Mouse (Mus musculus): ENCODE measurements around the gene Leng9.
A peak's percentile ranks its signal among the peaks of the same experiment; 100 is the strongest.
"Not testable (repeated sequence)": the region's sequence is repeated elsewhere in the genome, so short reads cannot be mapped to it uniquely, and the experiment has no call there.

Gene Leng9

DNA sequence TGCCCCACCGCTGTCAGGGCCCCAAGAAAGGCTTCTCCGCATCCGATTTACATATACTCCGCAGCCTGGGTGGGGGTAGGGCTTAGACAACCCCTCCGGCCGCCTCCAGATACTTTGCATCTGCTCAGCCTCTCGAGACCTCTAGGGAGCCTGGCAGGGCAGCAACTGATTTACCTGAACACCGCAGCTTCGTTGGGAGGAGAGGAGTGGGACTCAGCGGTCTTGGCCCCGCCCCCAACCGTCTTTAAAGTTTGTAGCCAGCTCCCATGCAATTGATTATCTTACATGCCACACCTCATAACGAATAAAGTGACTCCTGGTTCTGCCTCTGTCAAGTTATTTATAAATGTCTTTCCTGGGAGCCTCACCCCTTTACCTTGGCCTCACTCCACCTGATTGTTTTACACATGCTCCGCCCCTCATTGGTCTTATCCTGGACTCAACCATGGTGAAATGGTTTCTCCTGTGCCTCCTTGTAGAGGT, at the start of gene Leng9:
TSS of gene Leng9 (minus strand) at position 316 of the 483 bp plus-strand sequence.
- no peak for DNase-seq (ENCODE audit: low read depth, low spot score)

- DNase-seq (ENCODE audit: low read depth, low spot score) = no peak
These were observed 28.3 kb upstream of the Leng9 start for GRCm38 (mm10) chr7:4178438-4178837.

GRCm38 (mm10) chr7:4170193-4170938, 20.2 kb upstream of the Leng9 start:
- no peak for DNase-seq (ENCODE audit: low read depth, low spot score)

- no peak for DNase-seq (ENCODE audit: low read depth, low spot score)
These were observed 16.9 kb upstream of the Leng9 start for GRCm38 (mm10) chr7:4167098-4167497.

- no peak for DNase-seq (ENCODE audit: low read depth, low spot score)
These were observed 15.1 kb upstream of the Leng9 start for GRCm38 (mm10) chr7:4165286-4165685.

DNA sequence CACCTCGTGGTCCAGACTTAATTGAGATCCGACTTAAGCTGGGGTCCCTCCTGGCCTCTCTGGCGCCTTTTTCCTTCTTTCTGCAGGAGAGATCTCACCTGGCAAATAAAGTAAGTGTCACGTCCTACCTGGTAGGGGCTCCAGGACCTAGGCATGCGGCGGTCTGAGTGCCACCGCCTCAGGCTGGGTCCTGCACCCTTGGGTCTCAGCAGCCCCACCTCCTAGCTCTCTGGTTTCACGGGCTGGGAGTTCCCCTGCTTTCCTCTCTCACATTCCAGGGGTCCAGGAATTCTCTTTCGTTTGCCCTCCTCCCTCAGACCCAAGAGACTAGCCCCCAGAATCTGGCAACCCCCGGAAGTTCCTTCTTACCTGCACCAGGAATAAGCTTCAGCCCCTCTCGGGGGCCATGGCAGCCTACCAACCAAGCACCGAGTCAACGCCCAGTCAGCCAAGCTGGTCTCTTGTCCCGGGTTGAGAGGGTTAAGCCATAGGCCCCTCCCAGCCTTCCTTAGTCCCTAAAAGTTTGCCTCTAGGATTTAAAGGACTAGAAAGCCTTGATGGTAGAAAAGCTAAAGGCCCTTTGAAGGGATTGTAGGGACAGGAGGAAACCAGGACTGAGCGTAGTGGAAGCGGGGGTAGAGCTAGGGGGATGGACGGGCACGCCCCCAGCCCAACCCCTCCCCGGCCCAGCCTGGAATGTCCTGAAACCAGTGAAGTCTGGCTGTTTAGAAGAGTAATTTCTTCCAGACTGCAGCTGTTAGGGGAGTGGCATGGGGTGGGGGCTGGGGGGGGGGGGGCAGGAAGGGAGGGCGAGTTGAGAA, 14.1 kb upstream of the Leng9 start, which contains the start of gene Cdc42ep5:
TSS of gene Cdc42ep5 (minus strand) at position 771 of the 821 bp plus-strand sequence.
- no peak for DNase-seq (ENCODE audit: low read depth, low spot score)

GRCm38 (mm10) chr7:4163571-4164072, 13.4 kb upstream of the Leng9 start:
- no peak for DNase-seq (ENCODE audit: low read depth, low spot score)

GRCm38 (mm10) chr7:4161596-4161995, 11.4 kb upstream of the Leng9 start:
- DNase-seq (ENCODE audit: low read depth, low spot score) = not testable (repeated sequence)

DNA sequence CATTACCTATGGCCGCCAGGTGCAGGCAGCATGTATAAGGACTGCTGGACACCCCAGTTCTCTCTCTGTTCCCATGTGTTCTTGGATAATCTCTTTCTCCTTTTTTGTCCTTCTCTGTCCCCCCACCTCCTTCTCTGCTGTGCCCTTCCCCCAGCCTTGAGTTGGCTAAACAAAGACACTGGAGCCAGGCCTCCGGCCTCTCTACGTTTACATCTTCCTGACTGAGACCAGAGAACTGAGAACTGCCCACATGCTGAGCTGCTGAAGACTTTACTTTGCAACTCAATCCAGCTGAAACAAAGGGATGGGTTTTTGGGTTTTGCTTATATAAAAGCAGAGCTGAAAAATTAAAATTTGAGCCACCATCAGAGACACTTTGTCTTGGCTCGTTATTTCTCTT, 4.8 kb upstream of the Leng9 start:
- DNase-seq (ENCODE audit: low read depth, low spot score) = no peak

DNA sequence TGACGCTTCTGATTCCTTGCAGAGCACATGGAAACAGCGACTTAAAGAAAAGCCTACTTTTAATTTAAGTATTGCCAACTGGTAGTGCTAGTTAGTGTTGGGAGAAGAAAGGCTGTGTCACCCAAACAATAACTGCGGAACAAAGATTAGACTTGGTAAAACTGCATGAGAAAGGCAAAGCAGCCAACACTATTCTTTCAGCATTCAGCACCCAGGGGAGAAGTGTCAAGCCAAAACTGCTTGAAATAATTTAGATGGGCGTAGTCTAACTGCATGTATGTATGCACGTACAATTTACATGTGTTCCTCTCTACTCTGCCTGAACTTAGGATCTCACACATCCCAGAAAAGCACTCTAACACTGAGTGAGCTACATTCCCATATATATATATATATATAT, 4.2 kb upstream of the Leng9 start:
- no peak for DNase-seq (ENCODE audit: low read depth, low spot score)

DNA sequence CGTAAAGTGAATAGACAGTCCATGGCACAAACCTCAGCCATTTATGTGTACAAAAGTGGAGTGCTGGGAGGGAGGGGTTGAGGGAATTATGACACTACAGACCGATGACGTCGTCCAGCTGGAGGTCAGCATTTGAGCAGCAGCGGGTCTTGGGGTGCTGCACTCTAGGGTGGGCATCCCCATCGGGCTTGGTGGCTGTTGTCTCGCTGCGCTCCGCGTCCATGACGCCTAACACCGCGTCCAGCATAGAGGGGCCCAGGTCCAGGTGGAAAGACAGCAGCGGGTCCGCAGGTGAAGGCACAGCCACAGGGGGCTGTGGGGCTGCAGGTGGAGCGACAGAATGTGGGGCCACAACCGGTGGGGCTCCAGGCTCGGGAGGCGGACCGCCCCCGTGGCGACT, 1.1 kb upstream of the Leng9 start:
- DNase-seq (ENCODE audit: low read depth, low spot score) = no peak

GRCm38 (mm10) chr7:4150811-4151221, 642 bp upstream of the Leng9 start:
- peak; percentile 52 for DNase-seq (ENCODE audit: low read depth, low spot score)

- peak; percentile 90 for DNase-seq (ENCODE audit: low read depth, low spot score)
These were observed 742 bp downstream of the Leng9 start for GRCm38 (mm10) chr7:4149209-4150054.

DNA sequence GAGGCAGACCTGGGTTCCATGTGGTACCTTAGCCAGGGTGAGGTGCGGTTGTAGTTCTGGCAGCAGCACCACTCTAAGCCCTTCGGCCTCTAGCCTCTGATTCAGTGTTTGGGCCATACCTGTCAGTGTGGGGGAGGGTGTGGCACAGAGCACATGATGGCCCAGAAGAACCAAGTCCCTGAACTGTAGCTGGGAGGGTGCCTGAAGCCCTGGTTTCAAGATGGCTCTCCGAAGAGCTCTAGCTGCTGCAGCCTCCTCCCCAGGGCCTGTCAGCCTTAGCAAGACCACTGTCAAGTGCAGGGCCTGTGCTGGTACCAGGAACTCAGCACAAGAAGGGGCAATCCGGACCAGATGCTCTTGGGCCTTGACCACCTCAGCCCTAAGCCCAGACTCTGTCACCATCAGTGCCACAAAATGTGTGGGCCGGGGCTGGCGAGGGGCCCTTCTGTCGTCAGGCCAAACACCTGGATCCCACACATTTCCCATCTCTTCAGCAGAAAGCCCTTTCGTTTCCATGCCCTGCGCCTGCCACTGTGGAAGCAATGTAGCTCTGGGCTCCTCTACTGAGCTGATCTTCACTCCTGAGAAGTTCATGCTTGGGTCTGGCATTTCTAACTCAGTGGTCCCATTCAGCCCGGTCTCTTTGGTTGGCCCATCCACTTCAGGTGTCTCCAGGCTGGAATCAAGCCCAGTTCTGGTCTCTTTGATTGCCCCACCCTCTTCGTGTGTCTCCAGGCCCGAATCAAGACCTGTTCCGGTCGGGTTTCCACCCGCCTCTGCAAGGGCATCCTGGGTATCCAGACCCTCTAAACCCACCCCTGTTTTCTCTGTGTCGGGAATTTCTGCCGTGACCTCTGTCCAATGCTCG, 1.6 kb downstream of the Leng9 start:
- no peak for DNase-seq (ENCODE audit: low read depth, low spot score)

DNA sequence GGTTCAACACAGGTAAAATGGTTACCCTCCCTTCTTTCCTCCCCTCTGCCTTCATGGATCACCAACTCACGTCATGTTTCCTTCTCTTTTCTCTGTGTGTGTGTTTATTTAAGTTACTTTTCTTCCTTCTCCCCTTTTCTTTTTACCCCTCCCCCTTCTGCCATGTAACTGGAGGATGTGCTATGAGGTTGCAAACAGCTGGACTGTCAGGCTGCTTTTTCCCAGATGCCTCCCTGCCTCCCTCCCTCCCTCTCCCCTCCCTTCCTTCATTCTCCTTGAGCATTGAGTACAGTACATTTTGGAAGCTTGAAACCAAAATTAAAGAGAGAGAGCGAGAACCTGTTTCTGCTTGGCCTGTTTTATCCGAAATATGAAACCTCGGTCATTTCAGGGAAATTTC, 2.3 kb downstream of the Leng9 start:
- DNase-seq (ENCODE audit: low read depth, low spot score) = no peak

- DNase-seq (ENCODE audit: low read depth, low spot score) = no peak
These were observed 2.8 kb downstream of the Leng9 start for GRCm38 (mm10) chr7:4147371-4147770.

GRCm38 (mm10) chr7:4146241-4147180, 3.7 kb downstream of the Leng9 start:
- DNase-seq (ENCODE audit: low read depth, low spot score) = no peak

DNA sequence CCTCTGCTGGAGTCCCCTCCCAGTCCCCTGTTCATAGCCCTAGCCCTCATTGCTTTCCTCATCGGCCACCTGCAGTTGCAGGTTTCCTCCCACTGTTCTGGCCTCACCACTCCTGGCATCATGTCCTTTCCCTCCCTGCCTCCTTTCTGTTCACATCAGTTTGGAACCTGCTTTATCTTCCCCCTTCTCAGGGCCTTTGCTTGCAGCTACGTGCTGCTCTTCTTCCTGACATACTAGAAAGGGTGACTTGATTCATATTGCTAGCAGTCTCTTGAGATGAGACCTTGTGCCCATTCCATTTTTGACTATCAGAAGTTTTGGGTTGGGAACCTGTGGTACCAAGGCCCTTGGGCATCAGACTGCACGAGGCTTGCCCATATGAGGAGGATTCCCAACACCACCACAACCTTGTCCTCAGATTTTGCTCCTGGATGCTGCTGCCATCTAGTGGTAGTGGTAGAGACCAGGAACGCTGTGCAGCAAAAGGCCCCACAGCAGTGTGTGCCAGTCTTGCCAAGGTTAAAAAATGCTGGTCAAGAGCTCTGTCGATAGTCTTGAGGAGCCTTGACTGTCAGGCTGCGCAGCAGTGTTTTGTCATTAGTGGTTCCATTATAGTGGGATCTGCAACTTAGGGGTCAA, 4.5 kb downstream of the Leng9 start:
- peak; percentile 76 for DNase-seq (ENCODE audit: low read depth, low spot score)

Data from CD4-positive, CD25-positive, alpha-beta regulatory T cell, adult 2 months (primary cell).